Mouse (Mus musculus): ENCODE results near the gene Ccdc28a. TPM values are rescaled to one million over a fixed set of nuclear protein-coding genes. Genes with fewer than 3 reads are reported as not detected.
A peak's percentile ranks its signal among the peaks of the same experiment; 100 is the strongest.

Ccdc28a gene
- 8.5 and 10.2 TPM in 2 replicates for total RNA-seq (2017)

DNA sequence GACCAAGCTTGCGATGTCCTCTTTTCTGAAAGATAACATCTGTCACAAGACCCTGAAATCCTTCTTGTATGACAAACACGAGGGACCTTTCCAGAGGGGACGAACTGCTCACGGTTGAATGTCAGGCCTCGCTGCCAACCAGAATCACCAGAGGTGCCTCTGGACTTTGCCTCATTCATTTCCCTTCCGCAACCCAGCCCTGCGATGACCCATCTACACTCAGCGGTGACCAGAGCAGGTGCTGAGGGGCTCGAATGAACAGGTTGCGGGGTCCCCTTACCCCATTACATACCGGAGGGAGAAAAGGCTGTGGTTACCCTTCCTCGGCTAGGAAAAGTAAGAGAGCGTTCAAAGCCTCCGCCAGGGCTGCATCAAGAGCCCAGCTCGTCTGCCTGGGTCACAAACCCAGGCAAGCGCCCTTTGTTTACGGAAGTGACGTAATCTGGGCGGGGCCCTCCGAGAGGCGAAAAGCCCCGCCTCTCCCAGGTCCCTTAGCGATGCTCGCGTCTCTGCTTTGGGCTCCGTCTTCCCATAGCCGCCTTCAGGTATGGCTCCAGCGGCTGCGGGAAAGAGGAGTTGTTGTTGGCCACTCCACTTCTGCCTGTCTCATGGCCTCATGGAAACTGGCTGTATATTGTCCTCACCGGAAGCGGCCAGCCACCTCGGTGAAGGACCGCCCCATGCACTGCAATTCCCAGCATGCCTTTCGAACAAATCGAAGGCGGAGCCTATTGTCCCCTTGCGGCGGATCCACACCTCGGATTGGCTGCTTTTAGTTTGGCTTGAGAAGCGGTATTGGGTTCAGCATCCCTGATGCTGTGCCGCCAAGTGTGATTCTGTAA, at the start of gene Ccdc28a:
TSS of gene Ccdc28a (minus strand) at position 439 of the 842 bp plus-strand sequence.
- ATAC-seq (replicated peaks; ENCODE audit: low read depth, poor library complexity, severe bottlenecking), result peak; percentile 97

DNA sequence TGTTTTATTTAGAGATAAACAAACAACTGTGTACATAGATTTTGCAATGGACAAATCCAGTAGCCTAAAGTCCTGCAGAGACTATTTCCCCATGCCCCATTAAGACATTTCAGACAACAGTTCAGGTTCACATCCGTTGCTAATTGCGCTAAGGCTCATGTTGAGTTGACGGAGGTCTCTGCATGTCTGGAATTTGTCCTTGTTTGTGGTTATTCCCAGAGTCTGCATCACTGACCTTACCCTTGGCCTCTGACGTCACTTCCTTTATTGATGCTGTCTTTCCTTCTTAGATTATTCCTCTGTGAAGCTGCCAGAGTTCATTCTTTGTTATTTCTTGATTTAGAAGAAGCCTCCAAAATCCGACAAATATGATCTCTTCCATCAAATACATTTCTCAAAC, 49.2 kb upstream of the Ccdc28a start:
- ATAC-seq (replicated peaks; ENCODE audit: low read depth, poor library complexity, severe bottlenecking), result no peak

DNA sequence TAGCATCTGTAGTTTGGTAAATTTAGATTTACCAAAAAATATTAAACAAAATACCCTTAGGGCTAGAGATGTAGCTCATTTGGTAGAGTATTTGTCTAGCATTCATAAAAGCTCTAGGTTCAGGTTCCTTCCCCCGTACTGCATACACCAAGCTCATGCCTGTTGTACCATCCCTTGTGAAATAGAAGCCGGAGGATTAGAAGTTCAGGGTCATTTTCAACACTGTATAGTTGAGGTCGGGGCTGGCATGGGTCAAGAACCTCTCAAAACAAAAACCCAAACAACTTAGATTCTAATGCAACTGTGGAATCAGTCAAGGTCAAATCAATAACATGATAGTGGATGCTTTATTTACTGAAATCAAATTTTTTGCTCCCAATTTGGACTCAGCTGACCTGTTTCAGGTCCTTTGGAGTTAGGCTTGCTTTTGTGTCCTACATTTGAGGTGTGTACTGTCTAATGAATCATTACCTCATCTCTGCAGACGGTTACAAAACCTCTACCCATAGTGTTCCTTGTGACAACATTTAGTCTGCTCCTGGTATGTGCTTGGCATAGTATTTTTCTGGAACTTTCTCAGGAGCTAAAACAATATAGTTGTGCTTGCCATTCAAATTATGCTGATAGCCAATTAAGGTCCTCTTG, 41.4 kb upstream of the Ccdc28a start:
- ATAC-seq (replicated peaks; ENCODE audit: low read depth, poor library complexity, severe bottlenecking), result no peak

DNA sequence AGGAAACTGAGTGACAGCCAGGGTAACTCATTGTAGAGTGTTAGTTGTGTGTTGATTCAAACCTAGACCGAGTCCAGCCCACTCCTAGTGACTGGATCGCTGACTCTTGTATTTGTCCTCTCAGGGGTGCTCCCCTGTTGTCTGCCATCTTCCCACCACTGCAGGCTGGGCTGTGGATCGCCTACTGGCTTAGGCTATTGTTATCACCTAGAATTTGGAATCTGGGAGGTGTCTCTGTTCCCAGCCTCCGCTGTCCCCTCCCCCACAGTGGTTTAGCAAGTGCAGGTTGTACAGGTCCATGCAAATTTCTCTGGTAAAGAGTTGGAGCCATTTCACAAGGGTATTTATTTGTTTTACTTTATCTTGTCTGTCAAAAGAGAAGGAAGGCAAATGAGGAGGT, 16.5 kb upstream of the Ccdc28a start:
- ATAC-seq (replicated peaks; ENCODE audit: low read depth, poor library complexity, severe bottlenecking), result no peak

DNA sequence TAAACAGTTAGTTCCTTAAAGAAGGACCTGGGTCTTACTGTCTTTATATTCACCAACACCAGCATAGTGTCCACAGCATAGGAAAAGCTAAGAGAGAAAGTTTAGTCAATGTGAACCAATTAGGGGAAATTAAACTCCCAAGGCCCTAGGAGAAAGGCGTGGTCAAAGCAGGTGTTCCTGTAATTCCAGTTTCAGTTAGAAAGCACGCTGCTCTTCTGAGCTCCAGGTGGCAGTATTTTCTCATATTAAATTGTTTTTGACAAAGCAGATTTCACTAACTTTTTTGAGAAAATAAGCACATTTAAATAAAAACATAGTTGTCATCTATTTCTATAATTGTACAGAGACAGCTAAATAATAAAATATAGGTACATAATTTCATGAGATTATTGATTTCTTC, 8.8 kb upstream of the Ccdc28a start:
- ATAC-seq (replicated peaks; ENCODE audit: low read depth, poor library complexity, severe bottlenecking), result no peak

DNA sequence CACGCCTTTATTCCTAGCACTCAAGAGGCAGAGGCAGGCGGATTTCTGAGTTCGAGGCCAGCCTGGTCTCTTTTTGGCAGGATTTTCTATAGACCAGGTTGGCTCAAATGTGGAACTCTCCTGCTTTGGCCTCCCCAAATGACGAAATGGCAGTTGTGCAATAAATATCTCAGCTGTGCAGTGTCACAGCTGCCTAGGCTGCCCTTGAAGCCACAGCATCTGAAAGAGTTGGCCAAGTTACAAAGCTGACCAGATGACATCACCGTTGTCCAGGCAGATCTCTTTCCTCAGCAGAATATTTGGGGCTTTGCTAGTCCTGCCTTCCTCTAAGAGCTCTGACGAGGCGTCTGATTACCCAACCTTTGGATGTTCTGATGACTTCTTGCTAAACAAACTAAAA, 2.4 kb upstream of the Ccdc28a start:
- ATAC-seq (replicated peaks; ENCODE audit: low read depth, poor library complexity, severe bottlenecking), result no peak

DNA sequence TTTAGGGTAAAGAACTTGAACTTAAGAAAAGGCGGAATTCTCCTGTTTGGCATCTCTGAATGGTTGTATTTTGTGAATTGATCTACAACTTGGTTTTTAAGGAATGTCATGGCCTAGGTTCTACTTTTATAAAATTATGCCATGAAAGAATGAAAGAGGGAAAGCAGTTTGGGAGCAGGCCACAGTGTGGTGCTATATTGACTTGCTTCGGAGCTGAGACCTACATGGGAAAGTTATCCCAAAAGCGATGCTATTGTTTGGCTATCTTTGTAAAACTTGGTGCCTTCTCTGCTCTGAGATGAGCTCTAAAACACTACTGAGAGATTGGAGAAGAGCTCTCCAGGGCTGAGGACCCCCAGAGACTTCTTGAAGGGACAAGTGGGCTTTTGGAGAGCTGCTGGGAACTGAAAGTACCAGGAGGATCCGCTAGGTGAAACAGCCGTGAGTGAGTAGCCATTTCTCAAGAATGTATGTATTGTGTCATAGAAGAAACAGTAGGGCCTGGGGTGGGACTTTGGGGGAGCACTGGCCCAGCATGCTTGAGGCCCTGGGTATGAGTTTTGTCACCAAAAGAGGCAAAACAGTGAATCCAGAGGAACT, 1.6 kb upstream of the Ccdc28a start:
- ATAC-seq (replicated peaks; ENCODE audit: low read depth, poor library complexity, severe bottlenecking), result no peak

DNA sequence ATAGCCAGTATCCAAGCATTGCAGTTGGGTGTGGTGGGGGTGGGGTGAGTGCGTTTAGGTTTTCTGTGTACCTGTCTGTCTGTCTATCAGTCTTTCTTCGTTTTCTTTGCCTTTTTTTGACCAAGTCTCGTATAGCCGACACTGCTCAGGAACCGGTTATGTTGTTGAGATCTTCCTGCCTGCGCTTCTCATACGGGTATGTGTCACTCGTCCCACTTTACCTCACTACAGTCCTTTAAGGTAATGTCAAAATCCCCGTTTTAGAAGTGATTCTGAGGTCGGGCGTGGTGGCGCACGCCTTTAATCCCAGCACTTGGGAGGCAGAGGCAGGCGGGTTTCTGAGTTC, 577 bp upstream of the Ccdc28a start:
- no peak for ATAC-seq (replicated peaks; ENCODE audit: low read depth, poor library complexity, severe bottlenecking)

DNA sequence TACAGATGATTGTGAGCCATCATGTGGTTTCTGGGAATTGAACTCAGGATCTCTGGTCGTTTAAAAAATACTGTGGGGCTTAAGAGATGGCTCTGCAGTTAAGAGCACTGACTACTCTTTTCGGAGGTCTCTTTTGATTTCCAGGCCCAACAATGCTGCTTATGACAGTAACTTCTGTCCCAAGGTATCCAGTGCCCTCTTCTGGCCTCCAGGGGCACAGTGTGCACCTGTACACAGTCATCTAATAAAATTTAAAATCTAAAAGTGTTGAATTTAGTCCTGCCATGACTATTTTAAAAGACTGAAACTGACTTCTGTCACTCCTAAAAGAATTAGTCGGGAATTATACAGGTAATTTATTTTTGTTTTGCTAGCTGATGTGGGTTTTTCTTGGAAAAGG, 907 bp downstream of the Ccdc28a start:
- no peak for ATAC-seq (replicated peaks; ENCODE audit: low read depth, poor library complexity, severe bottlenecking)

DNA sequence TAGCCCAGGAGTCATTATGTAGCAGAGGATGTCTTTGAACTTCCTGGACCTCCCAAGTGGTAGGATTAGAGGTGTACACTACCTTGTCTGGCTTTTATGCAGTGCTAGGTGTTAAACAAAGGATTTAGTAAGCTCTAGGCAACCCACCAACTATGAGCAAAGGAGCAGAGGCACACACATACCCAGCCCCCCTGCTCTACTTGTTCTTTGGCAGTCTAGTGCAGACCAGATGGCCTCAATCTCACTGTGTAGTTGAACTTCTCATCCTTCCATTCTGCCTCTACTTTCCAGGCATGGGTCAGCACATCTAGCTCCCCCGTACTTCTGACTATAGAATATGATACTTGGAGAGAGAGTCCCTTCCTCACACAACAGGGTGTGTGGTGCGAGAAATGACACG, 10.4 kb downstream of the Ccdc28a start:
- no peak for ATAC-seq (replicated peaks; ENCODE audit: low read depth, poor library complexity, severe bottlenecking)

DNA sequence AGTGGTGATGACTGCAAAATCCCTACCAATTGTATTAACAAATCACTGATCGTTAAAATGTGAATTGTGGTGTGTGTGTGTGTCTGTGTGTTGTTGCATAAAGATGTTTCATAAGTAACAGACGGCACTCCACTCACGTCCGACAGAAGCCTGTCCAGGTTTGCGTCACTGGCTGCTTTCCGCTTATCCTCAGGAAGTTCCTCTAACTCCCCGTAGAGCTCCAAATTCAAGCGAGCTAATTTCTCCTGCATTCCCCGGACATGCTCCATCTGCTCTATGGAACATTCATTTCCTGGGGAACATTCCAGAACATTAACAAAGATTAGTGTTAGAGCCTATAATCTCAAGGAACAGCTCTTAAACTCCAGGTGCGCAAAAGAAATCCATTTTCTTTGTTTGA, 15.4 kb downstream of the Ccdc28a start:
- no peak for ATAC-seq (replicated peaks; ENCODE audit: low read depth, poor library complexity, severe bottlenecking)

DNA sequence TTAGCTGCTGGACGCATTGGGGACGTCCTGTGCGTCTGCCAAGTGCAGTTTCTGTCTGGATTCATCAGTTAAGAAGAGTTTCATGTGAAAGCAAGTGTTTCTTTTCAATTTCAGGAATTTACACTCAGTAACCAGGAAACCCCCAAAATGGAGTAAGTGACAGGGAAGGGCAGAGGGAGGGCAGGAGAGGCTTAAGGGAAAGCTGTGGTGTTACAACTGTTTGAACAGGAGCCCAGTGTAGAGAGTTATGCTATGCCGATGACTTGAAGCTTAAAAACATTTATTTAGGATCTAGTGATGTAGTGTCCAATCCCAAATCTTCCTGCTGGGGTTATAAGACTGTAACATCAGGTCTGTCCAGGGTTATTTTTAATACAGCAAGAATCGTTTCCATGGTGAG, 20.7 kb downstream of the Ccdc28a start:
- no peak for ATAC-seq (replicated peaks; ENCODE audit: low read depth, poor library complexity, severe bottlenecking)

DNA sequence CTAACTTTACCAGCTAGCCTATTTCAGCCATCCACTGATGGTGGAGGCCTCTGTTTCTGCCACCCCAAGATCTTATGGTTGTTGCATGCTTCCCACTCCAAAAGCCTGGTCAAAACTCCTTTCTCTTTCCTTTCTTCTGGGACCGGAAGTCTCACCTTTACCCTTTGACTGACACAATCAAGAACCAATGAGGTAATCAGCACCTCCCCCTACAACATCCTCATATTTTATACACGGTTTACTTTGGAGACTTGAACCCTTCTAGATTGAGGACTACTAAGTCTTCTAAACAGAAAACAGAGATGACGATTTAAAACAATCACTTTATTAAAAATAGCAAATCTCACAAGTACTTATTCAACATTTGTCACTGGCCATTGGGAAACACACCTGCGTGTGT, 21.4 kb downstream of the Ccdc28a start:
- ATAC-seq (replicated peaks; ENCODE audit: low read depth, poor library complexity, severe bottlenecking), result no peak

DNA sequence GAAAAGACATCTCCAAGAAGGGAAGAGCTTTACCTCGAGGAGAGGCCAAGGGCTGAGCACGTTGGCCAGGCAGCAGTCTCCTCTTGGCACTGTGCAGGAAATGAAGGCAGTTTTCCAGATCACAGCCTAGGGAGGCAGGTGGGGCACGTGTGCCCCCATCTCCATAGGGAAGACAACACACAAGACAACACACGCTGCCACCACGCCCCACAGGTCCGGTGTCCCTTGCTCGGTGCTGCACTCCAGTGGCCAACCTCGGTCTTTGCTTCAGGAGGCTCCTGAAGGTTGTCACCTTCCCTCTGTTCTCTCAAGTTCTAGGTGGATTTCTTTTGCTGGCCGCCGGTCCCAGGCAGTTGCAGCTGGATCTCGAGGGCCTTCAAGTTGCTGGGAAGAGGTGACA, 24.1 kb downstream of the Ccdc28a start, which contains the start of gene Ect2l:
TSS of gene Ect2l (minus strand) at position 165 of the 400 bp plus-strand sequence.
- ATAC-seq (replicated peaks; ENCODE audit: low read depth, poor library complexity, severe bottlenecking), result peak; percentile 99

DNA sequence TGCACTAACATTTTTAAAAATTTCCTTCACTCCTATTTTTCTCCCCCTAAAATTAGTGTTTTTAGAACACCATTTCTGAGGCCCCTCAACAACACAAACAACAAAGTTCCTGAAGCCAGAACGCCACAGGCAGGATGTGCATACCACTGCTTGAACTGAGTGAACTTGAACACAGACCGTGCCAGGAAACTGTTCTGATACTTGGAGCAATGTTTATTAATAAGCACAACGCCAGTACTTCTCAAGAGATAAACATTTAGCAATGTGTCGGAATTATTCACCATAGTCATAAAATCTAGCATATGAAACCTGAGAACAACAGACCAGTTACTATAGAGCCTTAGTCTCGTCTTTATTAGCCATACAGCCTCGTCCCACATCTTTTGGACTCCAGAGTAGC, 24.7 kb downstream of the Ccdc28a start:
- ATAC-seq (replicated peaks; ENCODE audit: low read depth, poor library complexity, severe bottlenecking), result no peak

DNA sequence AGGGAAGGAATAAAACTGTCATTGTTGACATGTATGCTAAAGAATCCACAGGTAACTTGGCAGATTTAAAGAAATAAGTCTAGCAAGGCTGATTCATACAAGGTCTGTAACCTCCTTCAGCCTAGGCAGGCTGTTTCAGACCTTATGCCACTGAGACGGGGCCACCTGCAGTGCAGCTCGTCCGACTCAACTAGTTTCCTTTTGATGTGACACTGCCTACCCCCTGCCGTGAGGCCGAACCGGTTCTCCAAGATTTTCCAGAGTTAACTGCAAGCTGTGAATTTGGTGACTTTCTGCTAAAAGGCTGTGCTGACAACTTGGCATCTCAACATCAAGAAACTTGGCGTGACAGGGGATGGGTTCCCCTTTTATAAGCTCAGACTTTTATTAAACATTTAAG, 30.7 kb downstream of the Ccdc28a start:
- ATAC-seq (replicated peaks; ENCODE audit: low read depth, poor library complexity, severe bottlenecking), result no peak

DNA sequence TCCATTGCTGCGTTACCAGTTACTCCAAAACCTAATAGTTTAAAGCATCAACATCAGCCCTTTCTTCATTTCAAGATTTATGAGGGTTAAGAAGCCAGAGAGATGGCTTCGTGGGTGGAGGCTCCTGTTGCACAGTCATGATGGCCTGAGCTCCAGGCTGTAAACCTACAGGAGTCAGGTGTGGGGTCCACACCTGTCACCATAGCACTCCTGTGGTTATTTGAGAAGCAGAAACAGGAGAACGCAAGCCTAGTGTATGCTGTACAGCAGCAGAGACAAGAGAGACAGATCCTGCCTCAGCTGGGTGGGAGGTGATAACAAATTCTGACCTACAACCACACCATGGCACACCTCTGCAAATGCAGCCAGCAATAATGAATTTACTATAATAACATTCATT, 32.4 kb downstream of the Ccdc28a start:
- ATAC-seq (replicated peaks; ENCODE audit: low read depth, poor library complexity, severe bottlenecking), result no peak

DNA sequence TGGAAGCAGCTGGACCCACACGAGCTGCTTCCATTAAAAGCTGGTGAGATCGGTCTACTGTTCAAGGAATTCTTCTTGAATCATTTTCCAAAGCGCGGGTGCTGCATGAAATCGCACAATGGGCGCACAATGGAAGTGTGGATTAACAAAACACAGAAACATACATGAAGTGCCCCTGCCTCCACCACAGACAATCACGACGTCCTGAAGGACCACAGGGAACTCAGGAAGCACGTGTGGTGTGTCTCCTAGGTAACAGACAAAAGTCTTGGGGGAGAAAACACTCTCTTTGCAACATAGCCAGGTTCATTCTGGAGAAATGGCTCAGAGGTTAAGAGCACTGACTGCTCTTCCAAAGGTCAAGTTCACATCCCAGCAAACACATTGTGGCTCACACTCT, 34.1 kb downstream of the Ccdc28a start:
- no peak for ATAC-seq (replicated peaks; ENCODE audit: low read depth, poor library complexity, severe bottlenecking)

DNA sequence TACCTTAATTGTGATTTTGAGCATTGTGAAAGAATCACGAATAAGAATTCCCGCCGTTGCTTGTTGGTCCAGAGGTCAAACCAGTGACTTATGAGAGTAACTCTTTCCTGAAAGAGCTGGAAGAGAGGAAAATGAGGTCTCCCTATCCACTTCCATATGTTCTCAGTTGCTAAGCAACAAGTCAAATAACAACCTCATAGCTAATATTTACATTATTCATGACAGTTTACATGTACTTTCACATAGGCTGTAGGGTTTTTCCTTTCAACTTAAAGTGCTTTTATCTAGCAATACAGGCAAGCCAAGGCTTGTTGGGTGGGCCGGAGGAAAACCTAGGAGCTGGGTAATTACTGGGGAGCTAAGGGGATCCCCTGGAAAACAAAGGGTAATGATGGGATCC, 34.9 kb downstream of the Ccdc28a start:
- no peak for ATAC-seq (replicated peaks; ENCODE audit: low read depth, poor library complexity, severe bottlenecking)

DNA sequence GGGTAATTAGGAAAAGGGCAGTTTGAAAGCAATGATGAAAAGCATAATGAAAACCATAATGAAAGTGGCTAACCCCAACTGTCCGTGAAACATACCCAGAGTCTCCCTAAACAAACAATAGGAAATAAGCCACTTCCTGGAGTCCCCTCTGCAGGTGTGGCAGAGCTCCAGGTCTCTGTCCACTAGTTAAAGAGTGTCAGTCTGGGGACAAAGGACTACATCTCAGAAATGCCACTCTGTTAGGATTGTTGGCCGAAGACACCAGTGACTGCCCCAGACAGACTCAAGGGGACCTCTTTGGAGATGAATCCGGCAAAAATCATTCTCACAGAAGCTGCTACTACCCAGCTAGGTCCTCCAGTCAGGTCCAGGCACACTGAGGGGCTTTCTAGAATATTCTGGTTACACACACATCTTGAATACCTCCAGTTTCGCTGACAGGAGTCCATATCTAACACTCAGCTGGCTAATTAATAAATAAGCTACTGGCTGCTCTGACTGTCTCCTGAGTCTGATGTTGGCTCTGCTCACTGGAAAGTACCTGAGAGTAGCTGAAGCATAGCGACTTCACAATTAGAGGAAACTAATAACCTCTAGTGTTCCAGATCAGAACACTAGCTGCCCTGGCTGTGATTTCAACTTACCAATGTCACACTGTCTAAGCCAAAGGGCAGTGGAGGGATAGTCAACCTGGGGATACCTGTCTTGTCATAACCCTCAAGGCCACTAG, 36.3 kb downstream of the Ccdc28a start:
- no peak for ATAC-seq (replicated peaks; ENCODE audit: low read depth, poor library complexity, severe bottlenecking)

Data from common myeloid progenitor, adult 5-6 weeks (primary cell).